Comparison of ENCODE assay signal across 8 mouse cellular contexts in genomic region chr13:30985598-30986466, GRCm38 (mm10). TPM values are rescaled to one million over a fixed set of nuclear protein-coding genes. Genes with fewer than 3 reads are reported as not detected.
DNase-seq lines count a peak whose midpoint lies in the region; ATAC-seq and TF ChIP-seq lines count a peak whose summit lies in the region.

No protein-coding gene starts in this region.

- peaks cover 14% of the 10 kb centered on the region for H3K4me1 ChIP-seq in forebrain, embryonic 10.5 days
- H3K4me1 ChIP-seq in lung, adult 2 months (ENCODE audit: control insufficient read depth, insufficient read depth, low read length): peaks cover 2% of the 10 kb centered on the region; the same call in 1 of the 2 replicates
- peaks cover 11% of the 10 kb centered on the region; the same call in 1 of the 2 replicates for H3K4me1 ChIP-seq in neural tube, embryonic 14.5 days (ENCODE audit: control insufficient read depth, insufficient read depth, low read length)

- no peaks in the 10 kb centered on the region for H3K36me3 ChIP-seq in forebrain, embryonic 10.5 days (replicated peaks)
- no peaks in the 10 kb centered on the region for H3K36me3 ChIP-seq in neural tube, embryonic 14.5 days (ENCODE audit: control insufficient read depth, insufficient read depth, low read length)

- H3K4me3 ChIP-seq in forebrain, embryonic 10.5 days: peak overlapping the region; percentile 48
- peak overlapping the region; percentile 54 for H3K4me3 ChIP-seq in lung, adult 2 months (replicated peaks; ENCODE audit: extremely low read depth, low read depth, low read length)
- H3K4me3 ChIP-seq in neural tube, embryonic 14.5 days (ENCODE audit: low read depth, low read length): peak overlapping the region; percentile 19

- peak; percentile 82 for ATAC-seq in neural tube, embryonic 14.5 days (ENCODE audit: low read depth)

- TF ChIP-seq CTCF in lung, adult 2 months (IDR thresholded peaks at IDR 0.05; ENCODE audit: insufficient read depth, low read length): no peak

- H3K9ac ChIP-seq in neural tube, embryonic 14.5 days (replicated peaks; ENCODE audit: low read depth, low read length): no peak overlapping the region; the same call in 1 of the 2 replicates

- peak; percentile 38; the same call in 1 of the 2 replicates for TF ChIP-seq POLR2A in lung, adult 2 months (IDR thresholded peaks at IDR 0.05; ENCODE audit: borderline replicate concordance, extremely low read depth, low read depth, low read length)

- no peaks in the 10 kb centered on the region for H3K9me3 ChIP-seq in forebrain, embryonic 10.5 days
- H3K9me3 ChIP-seq in neural tube, embryonic 14.5 days (ENCODE audit: control insufficient read depth, low read length): no peaks in the 10 kb centered on the region

- peaks cover 54% of the 10 kb centered on the region for H3K27me3 ChIP-seq in forebrain, embryonic 10.5 days (ENCODE audit: poor library complexity, severe bottlenecking)
- no peaks in the 10 kb centered on the region; the same call in 1 of the 2 replicates for H3K27me3 ChIP-seq in neural tube, embryonic 14.5 days (ENCODE audit: control insufficient read depth, insufficient read depth, low read length)

- 22% methylated on average over 27 of the region's 27 CpGs for WGBS in forebrain, embryonic 10.5 days
- WGBS in lung, adult 2 months: 14% methylated on average over 27 of the region's 27 CpGs
- 22% methylated on average over 27 of the region's 27 CpGs for WGBS in neural tube, embryonic 14.5 days

- peak; percentile 38 for DNase-seq in ES-CJ7 (ENCODE audit: low read depth, low spot score)
- DNase-seq in brain, adult 2 months (ENCODE audit: low read depth, low spot score): peak; percentile 85
- peak; percentile 48 for DNase-seq in forebrain, embryonic 10.5 days (ENCODE audit: extremely low spot score, low spot score)
- DNase-seq in heart, postnatal 10 days: peak; percentile 65 to 68
- DNase-seq in kidney, postnatal 10 days: peak; percentile 61
- DNase-seq in lung, adult 2 months: peak; percentile 51
- no peak for DNase-seq in natural killer cell, adult 2 months (ENCODE audit: low spot score in 2 of 2)

- H3K4me2 ChIP-seq in neural tube, embryonic 14.5 days (ENCODE audit: low read depth, low read length): peak overlapping the region; percentile 58

- peak overlapping the region; percentile 53 for H3K27ac ChIP-seq in forebrain, embryonic 10.5 days
- no peak overlapping the region for H3K27ac ChIP-seq in neural tube, embryonic 14.5 days (ENCODE audit: low read depth, low read length)

- intact Hi-C loops in heart, postnatal 10 days (cut with DNase I): loop anchor here (5.0 to 10.0 kb wide), 3 partner anchors 324 to 641 kb away; partner anchors contain the start of genes A530084C06Rik, Foxf2 and Foxq1

RNA-seq across cellular contexts. Expression of gene Gm5447, which starts 11.8 kb away (rescaled TPM):
- polyA plus RNA-seq in forebrain, embryonic 10.5 days (2016; fragmentation: Nextera tagmentation; extraction: Ambion mirVana): 0.09 and 0.10 TPM in 2 replicates
- total RNA-seq in heart, postnatal 10 days (2021): not detected
- polyA plus RNA-seq in lung, adult 2 months (2012; rRNA removed): not detected in 2 replicates
- polyA plus RNA-seq in neural tube, embryonic 14.5 days (2014; fragmentation: Nextera tagmentation; extraction: Ambion mirVana): not detected in 2 replicates

RNA-seq across cellular contexts. Expression of gene Exoc2, which starts 11.9 kb away (rescaled TPM):
- 32.7 and 33.8 TPM in 2 replicates for polyA plus RNA-seq in forebrain, embryonic 10.5 days (2016; fragmentation: Nextera tagmentation; extraction: Ambion mirVana)
- 10 to 100 TPM; 18.5 to 20.6 TPM for total RNA-seq in heart, postnatal 10 days (2021)
- polyA plus RNA-seq in lung, adult 2 months (2012; rRNA removed): 9.8 and 12.4 TPM in 2 replicates
- 56.3 and 61.7 TPM in 2 replicates for polyA plus RNA-seq in neural tube, embryonic 14.5 days (2014; fragmentation: Nextera tagmentation; extraction: Ambion mirVana)

RNA-seq across cellular contexts. Expression of gene Hus1b, which starts 38.3 kb away (rescaled TPM):
- not detected in 2 replicates for polyA plus RNA-seq in forebrain, embryonic 10.5 days (2016; fragmentation: Nextera tagmentation; extraction: Ambion mirVana)
- total RNA-seq in heart, postnatal 10 days (2021): under 1 TPM; 0.30 to 0.43 TPM
- polyA plus RNA-seq in lung, adult 2 months (2012; rRNA removed): 0.09 and 0.22 TPM in 2 replicates
- 0.35 TPM in 1 of 2 replicates, not detected in the other for polyA plus RNA-seq in neural tube, embryonic 14.5 days (2014; fragmentation: Nextera tagmentation; extraction: Ambion mirVana)

Comparison
In these comparisons a context has a peak if more than half of its experiments do, and no peak if none do; other contexts are left out.
1. DNase-seq: peak in ES-CJ7 (single experiment), brain, adult 2 months (single experiment), forebrain, embryonic 10.5 days (single experiment), heart, postnatal 10 days (2 of 2), kidney, postnatal 10 days (single experiment) and lung, adult 2 months (single experiment); none in natural killer cell, adult 2 months (0 of 2).
2. Peak in every context shown above with its lines, with median percentiles within 50 percentile points of each other: H3K4me3 ChIP-seq.